Mouse (Mus musculus) liver, embryonic 13.5 days (tissue): ENCODE data around the gene Znhit6. TPM values are rescaled to one million over a fixed set of nuclear protein-coding genes. Genes with fewer than 3 reads are reported as not detected.
A peak's percentile ranks its signal among the peaks of the same experiment; 100 is the strongest.

Experiments used
- ATAC-seq: fragments of 200-750 bp; cut with Nextera tagmentation; 2 replicates; pipeline ENCODE4 v1.8.0; 2017; ENCODE audit warnings: low read depth, mild to moderate bottlenecking, moderate number of reproducible peaks, moderate library complexity
- DNase-seq: peaks from one replicate; pipeline ENCODE4 v3.0.0; 2022
- H3K27ac ChIP-seq: fragments of 300-500 bp; sonication (generic); 2 replicates; pipeline ENCODE4 v1.5.1; 2015; ENCODE audit warnings: moderate library complexity, mild to moderate bottlenecking, inconsistent platforms
- H3K27me3 ChIP-seq: fragments of 300-500 bp; sonication (generic); 2 replicates; pipeline ENCODE4 v1.6.1; 2015; ENCODE audit warnings: mild to moderate bottlenecking, inconsistent platforms
- H3K36me3 ChIP-seq: fragments of 300-500 bp; sonication (generic); 2 replicates; pipeline ENCODE4 v1.6.1; 2015; ENCODE audit warnings: mild to moderate bottlenecking, inconsistent platforms
- H3K4me1 ChIP-seq: fragments of 300-500 bp; sonication (generic); replicated peaks from 2 replicates; pipeline ENCODE4 v1.6.1; 2015; ENCODE audit warnings: inconsistent platforms
- H3K4me2 ChIP-seq: fragments of 300-500 bp; sonication (generic); 2 replicates; pipeline ENCODE4 v1.6.1; 2015; ENCODE audit warnings: inconsistent platforms, mild to moderate bottlenecking, moderate library complexity
- H3K4me3 ChIP-seq: fragments of 300-500 bp; sonication (generic); replicated peaks from 2 replicates; pipeline ENCODE4 v1.5.1; 2015; ENCODE audit warnings: mild to moderate bottlenecking, inconsistent platforms
- H3K9ac ChIP-seq: fragments of 300-500 bp; sonication (generic); 2 replicates; pipeline ENCODE4 v1.6.1; 2015; ENCODE audit warnings: mild to moderate bottlenecking, inconsistent platforms
- H3K9me3 ChIP-seq: fragments of 300-500 bp; sonication (generic); replicated peaks from 2 replicates; pipeline ENCODE4 v1.6.1; 2016; ENCODE audit warnings: inconsistent platforms
- WGBS: fragments of 180-500 bp; shearing (Covaris S2); methylation state at CpG from one replicate; pipeline ENCODE4 v1.1.7; 2015; ENCODE audit not compliant: insufficient replicate concordance; 5-methylcytosine and 5-hydroxymethylcytosine counted together
- polyA plus RNA-seq: library from polyadenylated mRNA; unstranded; fragments of >200 nt; fragmentation: Nextera tagmentation; extraction: Ambion mirVana; gene quantifications from 2 replicates; pipeline ENCODE4 v1.2.1, GENCODE M21; 2015

Gene Znhit6
- polyA plus RNA-seq, 1 experiment from 2014 or later = 20.5 TPM

DNA sequence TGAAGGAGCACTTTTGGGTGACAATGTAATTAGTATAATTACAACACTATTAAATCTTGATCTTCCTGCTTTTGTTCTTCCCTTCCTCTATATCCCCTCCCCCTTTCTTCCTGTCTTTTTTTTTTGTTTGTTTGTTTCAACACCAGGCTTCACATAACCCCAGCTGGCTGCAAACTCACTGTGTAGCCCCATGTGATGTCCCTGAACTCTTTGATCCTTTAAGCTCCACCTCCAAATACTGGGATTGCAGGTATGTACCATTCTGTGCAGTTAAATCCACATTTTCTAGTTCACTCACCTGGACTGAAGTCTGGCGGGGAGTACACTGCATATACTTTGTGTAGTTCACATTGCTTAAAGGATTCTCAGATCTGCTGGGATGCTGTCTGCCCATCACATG is 50.1 kb downstream of the Znhit6 start:
- whole genome bisulfite sequencing = 61% methylated on average over 1 of the region's 1 CpGs
- DNase-seq = no peak
- Histone ChIP-seq H3K9me3 (no peaks in the 10 kb centered on the region), H3K4me3 (no peak overlapping the region), H3K36me3 (no peaks in the 10 kb centered on the region), H3K4me2 (no peak overlapping the region), H3K9ac (no peak overlapping the region), H3K4me1 (no peaks in the 10 kb centered on the region; the same call in 1 of the 2 replicates), H3K27me3 (no peaks in the 10 kb centered on the region), H3K27ac (no peak overlapping the region)
- ATAC-seq = no peak

DNA sequence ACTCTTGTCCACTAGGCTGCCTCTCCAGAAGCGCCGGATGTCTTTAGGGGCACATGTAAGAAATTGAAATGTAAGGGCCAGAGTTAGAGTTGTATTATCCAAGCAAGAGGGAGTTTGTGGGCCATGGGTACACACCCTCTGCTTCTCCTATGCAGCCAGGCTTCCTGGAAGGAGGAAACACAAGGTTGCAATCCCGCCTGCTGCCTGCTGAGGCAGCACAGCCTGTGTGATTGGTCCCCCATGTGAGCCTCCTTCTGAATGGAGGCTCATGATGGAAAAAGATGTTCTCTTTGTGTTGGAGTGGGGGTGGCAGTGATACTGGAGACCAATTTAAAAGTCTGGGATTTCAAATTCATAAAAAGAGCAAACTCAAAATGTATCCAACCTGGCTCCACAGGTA is 51.8 kb downstream of the Znhit6 start:
- ATAC-seq = no peak
- Histone ChIP-seq H3K4me1 (no peaks in the 10 kb centered on the region; the same call in 1 of the 2 replicates), H3K4me2 (no peak overlapping the region)

DNA sequence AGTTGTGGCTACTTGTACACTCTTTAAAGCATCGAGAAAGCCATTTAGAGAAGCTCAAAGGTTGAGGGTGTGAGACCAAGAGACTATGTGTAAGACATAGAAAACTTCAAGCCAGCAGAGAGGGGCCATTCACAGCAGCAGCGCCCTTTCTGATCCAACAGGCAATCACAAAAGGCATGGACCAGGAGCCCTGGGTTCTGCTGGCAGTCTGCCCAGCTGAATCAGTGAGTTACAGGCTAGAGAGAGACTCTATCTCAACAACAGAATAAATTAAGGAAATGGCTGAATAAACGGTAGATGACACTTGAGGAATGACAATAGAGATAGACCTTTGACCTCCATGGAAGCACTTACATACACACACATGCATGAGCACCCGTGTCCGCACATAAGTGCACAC is 52.6 kb downstream of the Znhit6 start:
- WGBS = 55% methylated on average over 5 of the region's 5 CpGs
- DNase-seq = no peak
- no peak for ATAC-seq
- Histone ChIP-seq H3K9ac (no peak overlapping the region), H3K9me3 (no peaks in the 10 kb centered on the region), H3K4me2 (no peak overlapping the region), H3K27ac (no peak overlapping the region), H3K4me1 (no peaks in the 10 kb centered on the region; the same call in 1 of the 2 replicates), H3K36me3 (no peaks in the 10 kb centered on the region), H3K4me3 (no peak overlapping the region), H3K27me3 (no peaks in the 10 kb centered on the region; the same call in 1 of the 2 replicates)

More for the DNA sequence above, 51.8 kb downstream of the Znhit6 start:
- H3K27ac ChIP-seq = no peak overlapping the region
- H3K27me3 ChIP-seq = no peaks in the 10 kb centered on the region
- 76% methylated on average over 3 of the region's 3 CpGs for WGBS
- H3K9ac ChIP-seq = no peak overlapping the region
- H3K36me3 ChIP-seq = no peaks in the 10 kb centered on the region
- no peaks in the 10 kb centered on the region for H3K9me3 ChIP-seq
- no peak overlapping the region for H3K4me3 ChIP-seq
- no peak for DNase-seq

DNA sequence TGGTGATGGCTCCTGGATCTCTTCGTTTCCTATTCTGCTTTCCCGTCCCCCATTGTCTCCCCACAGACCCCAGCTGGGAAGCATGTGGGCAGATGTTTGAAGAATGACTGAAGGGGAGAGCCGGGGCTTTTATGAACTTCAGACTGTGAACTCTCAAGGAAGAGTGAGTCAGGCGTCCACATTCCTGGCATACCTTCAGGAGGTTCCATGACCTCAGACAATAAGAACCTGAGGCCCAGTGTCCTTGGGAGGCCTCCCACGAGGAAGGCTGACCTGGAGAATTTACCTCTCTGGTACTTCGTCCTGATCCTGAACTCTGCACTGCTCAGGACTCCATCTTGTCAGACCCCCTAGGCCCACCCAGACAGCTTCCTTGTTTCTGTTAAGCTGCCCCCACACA is 56.9 kb downstream of the Znhit6 start:
- no peak overlapping the region for H3K9ac ChIP-seq
- no peaks in the 10 kb centered on the region; the same call in 1 of the 2 replicates for H3K27me3 ChIP-seq
- no peaks in the 10 kb centered on the region for H3K9me3 ChIP-seq
- H3K36me3 ChIP-seq = no peaks in the 10 kb centered on the region
- no peak overlapping the region for H3K4me2 ChIP-seq
- ATAC-seq (no peak), DNase-seq (no peak)
- H3K4me3 ChIP-seq = no peak overlapping the region
- H3K4me1 ChIP-seq = peaks cover 3% of the 10 kb centered on the region; the same call in 1 of the 2 replicates
- no peak overlapping the region for H3K27ac ChIP-seq
- 30% methylated on average over 6 of the region's 6 CpGs for WGBS

DNA sequence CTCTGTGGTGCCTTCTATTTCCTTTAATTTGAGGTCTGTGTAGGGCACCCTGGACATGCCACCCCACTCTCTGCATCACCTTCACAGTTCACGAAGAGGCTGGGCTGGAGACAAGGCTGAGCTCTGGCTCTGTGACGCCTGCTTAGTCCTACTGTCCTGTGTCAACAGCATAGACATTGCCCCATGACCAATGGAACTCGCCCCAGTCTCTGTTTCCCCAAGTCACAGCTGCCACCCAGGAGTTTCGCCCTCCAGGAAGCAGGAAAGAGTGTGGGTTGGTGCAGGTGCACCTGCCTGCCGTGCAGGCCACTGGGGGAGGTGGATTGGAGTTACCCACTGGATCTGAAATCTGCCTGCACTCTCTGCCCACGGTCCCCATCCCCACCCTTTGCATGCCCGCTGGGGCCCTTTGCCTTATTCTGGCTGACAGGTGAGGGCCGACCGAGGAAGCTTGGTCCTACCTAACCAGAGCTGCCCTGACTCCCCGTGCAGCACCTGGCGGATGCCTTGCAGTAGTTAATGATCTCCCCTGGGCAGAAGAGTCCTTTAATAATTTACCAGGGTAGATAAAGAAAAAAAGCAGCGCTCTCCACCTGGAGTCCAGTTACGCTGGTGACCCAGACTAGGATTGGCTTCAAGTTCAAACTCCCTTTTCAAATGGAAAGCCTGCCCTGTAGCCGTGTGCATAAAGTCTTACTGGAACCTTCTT is 58.2 kb downstream of the Znhit6 start:
- 58% methylated on average over 14 of the region's 14 CpGs for WGBS
- DNase-seq = no peak
- peak overlapping the region; percentile 35 for H3K4me2 ChIP-seq

DNA sequence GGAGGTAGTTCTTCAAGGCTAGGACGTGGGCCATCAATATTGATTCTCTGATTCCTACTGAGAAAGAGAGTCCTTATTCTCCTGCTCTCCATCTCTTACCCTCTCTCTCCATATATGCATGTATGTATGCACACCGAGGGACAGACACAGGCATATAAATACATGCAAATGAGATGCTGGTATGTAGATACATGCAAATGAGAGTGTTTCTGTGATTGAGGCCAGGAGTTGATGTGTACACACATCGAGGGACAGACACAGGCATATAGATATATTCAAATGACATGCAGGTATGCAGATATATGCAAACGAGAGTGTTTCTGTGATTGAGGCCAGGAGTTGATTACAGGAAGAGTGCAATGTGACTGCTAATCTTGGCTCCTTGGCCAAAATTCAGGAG is 64.2 kb downstream of the Znhit6 start:
- Histone ChIP-seq H3K9ac (no peak overlapping the region), H3K9me3 (no peaks in the 10 kb centered on the region), H3K27ac (no peak overlapping the region), H3K4me2 (no peak overlapping the region), H3K36me3 (no peaks in the 10 kb centered on the region), H3K27me3 (no peaks in the 10 kb centered on the region), H3K4me1 (no peaks in the 10 kb centered on the region), H3K4me3 (no peak overlapping the region)
- DNase-seq (no peak), ATAC-seq (no peak)
- 60% methylated on average over 4 of the region's 4 CpGs for WGBS

More for the DNA sequence above, 58.2 kb downstream of the Znhit6 start:
- H3K4me3 ChIP-seq = no peak overlapping the region
- 0 out of 2 replicates have a peak, but pooled peaks cover 3% of the 10 kb centered on the region for H3K4me1 ChIP-seq
- peak; percentile 75 for ATAC-seq
- no peak overlapping the region for H3K27ac ChIP-seq
- H3K36me3 ChIP-seq = no peaks in the 10 kb centered on the region
- no peaks in the 10 kb centered on the region for H3K9me3 ChIP-seq
- H3K27me3 ChIP-seq = no peaks in the 10 kb centered on the region; the same call in 1 of the 2 replicates
- no peak overlapping the region for H3K9ac ChIP-seq

DNA sequence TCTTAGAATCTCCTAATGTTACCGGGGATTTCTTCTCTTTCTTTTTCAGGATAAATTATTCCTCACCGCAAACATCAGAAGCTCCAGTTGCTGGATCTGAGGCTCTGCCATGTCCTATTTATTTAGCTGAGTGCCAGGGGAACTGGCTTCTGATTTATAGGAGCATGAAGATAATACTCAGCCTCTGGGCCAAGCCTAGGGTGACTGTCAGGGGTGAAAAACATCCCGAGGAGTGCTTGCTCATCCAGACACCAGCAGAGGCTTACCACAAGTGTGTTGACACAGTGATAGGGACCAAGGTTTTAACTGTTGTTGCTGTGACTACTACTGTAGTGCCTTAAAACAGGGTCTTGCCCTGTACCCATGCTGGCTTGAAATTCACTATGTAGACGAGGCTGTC is 64.6 kb downstream of the Znhit6 start:
- WGBS = 64% methylated on average over 4 of the region's 4 CpGs
- H3K9me3 ChIP-seq = no peaks in the 10 kb centered on the region
- no peak for ATAC-seq
- H3K9ac ChIP-seq = no peak overlapping the region
- no peaks in the 10 kb centered on the region for H3K27me3 ChIP-seq
- DNase-seq = no peak
- no peaks in the 10 kb centered on the region for H3K36me3 ChIP-seq
- no peaks in the 10 kb centered on the region for H3K4me1 ChIP-seq
- H3K4me3 ChIP-seq = no peak overlapping the region
- H3K27ac ChIP-seq = no peak overlapping the region
- H3K4me2 ChIP-seq = no peak overlapping the region

DNA sequence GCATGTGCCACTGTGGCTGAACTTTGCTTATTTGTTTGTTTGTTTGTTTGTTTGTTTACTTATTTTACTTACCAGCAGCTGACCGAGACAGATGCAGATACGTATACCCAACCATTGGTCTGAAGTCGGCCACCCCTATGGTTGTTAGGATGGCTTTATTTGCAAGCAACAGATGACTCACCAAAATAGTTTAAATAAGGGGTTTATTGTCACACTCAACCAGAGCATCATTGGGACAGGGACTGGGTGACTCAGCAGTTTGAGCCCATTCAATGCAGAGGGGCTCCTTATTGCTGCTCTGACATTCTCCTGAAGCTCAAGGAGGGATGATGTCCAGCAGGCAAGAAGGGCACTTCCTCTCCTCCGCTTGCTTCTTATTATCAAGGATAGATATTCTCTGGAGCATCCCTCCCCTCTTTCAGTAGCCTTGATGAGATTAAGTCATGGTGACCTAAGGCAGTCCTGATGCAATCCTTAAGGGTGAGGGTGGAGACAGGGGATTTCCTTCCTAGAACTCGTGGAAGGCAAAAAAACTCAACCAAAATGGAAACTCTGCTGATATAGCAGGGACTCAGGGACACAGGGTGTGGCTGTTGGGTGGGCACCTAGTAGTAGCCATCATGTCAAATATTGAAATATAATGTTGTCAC is 65.2 kb downstream of the Znhit6 start:
- no peak overlapping the region for H3K4me3 ChIP-seq
- DNase-seq (no peak), ATAC-seq (no peak)
- H3K4me2 ChIP-seq = no peak overlapping the region
- no peaks in the 10 kb centered on the region for H3K27me3 ChIP-seq
- no peak overlapping the region for H3K9ac ChIP-seq
- H3K9me3 ChIP-seq = no peaks in the 10 kb centered on the region
- H3K36me3 ChIP-seq = no peaks in the 10 kb centered on the region
- no peaks in the 10 kb centered on the region for H3K4me1 ChIP-seq
- 53% methylated on average over 5 of the region's 5 CpGs for WGBS
- H3K27ac ChIP-seq = no peak overlapping the region

DNA sequence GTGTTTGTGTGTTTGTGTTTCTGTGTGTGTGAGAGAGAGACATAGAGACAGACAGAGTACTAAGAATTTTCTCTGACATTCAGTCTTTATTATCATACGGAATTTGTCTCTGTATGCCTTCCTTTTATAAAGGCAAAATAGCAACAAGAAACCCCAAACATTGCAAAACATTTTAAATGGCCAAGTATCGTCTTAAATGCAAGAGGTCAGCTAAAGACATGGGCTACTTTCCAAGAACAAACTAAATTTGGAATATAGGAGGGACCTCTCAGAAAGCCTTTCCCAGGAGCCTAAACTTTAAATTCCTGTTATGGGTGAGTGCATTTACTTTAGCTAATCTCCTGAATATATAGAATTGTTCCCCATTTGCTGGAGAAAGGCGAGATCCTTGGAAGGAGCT is 65.9 kb downstream of the Znhit6 start:
- DNase-seq (no peak), ATAC-seq (no peak)
- H3K36me3 ChIP-seq = no peaks in the 10 kb centered on the region
- H3K9ac ChIP-seq = no peak overlapping the region
- H3K27ac ChIP-seq = no peak overlapping the region
- H3K4me3 ChIP-seq = no peak overlapping the region
- H3K4me1 ChIP-seq = no peaks in the 10 kb centered on the region
- no peaks in the 10 kb centered on the region for H3K27me3 ChIP-seq
- WGBS = 55% methylated on average over 3 of the region's 3 CpGs
- H3K4me2 ChIP-seq = no peak overlapping the region
- no peaks in the 10 kb centered on the region for H3K9me3 ChIP-seq

DNA sequence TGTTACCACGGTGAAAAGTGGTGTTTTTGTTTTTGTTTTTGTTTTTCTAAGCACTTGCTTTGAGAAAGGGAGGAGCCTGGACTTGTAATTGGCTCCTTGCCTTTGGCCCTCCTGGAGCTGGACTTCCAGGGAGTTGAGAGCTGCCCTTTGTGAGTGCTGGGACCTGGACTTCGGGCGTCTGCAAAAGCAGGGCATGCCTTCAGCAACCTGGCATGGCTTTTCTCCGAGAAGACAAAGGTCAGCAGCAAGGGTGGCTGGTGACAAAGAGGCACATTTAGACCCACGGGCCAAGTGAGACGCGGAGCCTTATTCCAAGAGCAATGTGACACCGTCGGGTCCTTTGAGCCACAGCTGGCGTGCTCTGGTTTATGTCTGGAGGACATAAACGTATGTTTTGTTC is 66.9 kb downstream of the Znhit6 start:
- H3K4me2 ChIP-seq = no peak overlapping the region
- no peak overlapping the region for H3K4me3 ChIP-seq
- no peaks in the 10 kb centered on the region for H3K4me1 ChIP-seq
- WGBS = 61% methylated on average over 11 of the region's 11 CpGs
- no peaks in the 10 kb centered on the region for H3K36me3 ChIP-seq
- no peak overlapping the region for H3K27ac ChIP-seq
- peaks cover 7% of the 10 kb centered on the region for H3K27me3 ChIP-seq
- H3K9ac ChIP-seq = no peak overlapping the region
- H3K9me3 ChIP-seq = no peaks in the 10 kb centered on the region
- ATAC-seq (no peak), DNase-seq (no peak)

DNA sequence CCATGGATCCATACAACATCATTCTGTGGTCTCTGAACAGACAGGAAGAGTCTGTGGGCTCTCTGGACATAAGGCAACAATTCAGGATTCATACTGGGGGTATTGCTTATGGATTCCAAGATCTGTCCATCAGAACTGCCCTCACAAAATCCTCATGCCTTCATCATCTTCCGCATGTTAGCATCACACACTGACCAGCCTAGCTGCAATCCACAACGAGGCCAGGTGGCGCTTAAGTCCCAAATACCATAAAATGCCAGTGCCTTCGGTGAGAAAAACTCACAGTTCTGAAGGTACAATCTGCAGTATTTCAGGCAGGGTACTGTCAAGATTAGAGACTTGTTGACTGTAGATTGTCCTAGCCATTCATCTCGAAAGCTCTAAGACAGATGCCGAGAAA is 69.5 kb downstream of the Znhit6 start:
- Histone ChIP-seq H3K36me3 (no peaks in the 10 kb centered on the region), H3K4me1 (peaks cover 6% of the 10 kb centered on the region; the same call in 1 of the 2 replicates), H3K27ac (no peak overlapping the region), H3K9ac (no peak overlapping the region), H3K9me3 (no peaks in the 10 kb centered on the region), H3K4me3 (no peak overlapping the region), H3K4me2 (no peak overlapping the region), H3K27me3 (peaks cover 33% of the 10 kb centered on the region)
- ATAC-seq (no peak), DNase-seq (no peak)
- 67% methylated on average over 6 of the region's 6 CpGs for WGBS

DNA sequence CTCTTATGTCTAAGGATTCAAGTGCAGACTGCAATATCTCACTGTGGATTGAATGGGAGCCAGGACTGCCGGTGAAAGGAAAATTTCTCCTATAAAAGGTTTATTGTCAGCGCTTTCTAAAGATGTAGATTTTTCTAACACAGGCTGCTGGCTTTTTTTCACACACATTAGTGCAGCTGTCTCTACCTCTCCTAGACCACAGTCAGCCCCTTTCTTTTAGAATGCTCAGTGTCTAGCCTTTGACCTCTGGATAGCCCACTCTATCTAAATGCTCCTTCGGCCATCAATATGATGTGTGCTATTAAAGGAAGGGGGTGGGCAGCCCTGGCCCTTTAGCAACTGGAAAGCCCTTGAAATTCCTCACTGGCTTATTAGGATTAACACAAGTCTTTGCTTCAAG is 70.0 kb downstream of the Znhit6 start:
- Histone ChIP-seq H3K4me2 (no peak overlapping the region), H3K4me1 (peaks cover 6% of the 10 kb centered on the region; the same call in 1 of the 2 replicates), H3K36me3 (no peaks in the 10 kb centered on the region), H3K27me3 (peaks cover 39% of the 10 kb centered on the region), H3K4me3 (no peak overlapping the region), H3K9ac (no peak overlapping the region), H3K27ac (no peak overlapping the region), H3K9me3 (no peaks in the 10 kb centered on the region)
- ATAC-seq (no peak), DNase-seq (no peak)
- whole genome bisulfite sequencing = 69% methylated on average over 3 of the region's 3 CpGs
